Mouse (Mus musculus) adipose tissue, adult 10 weeks (tissue): Measurements from ENCODE around the gene Klk13. TPM values are rescaled to one million over a fixed set of nuclear protein-coding genes. Genes with fewer than 3 reads are reported as not detected.

ENCODE experiments used
- polyA plus RNA-seq: library from polyadenylated mRNA; stranded (reverse); fragments of 350-450 nt; fragmentation: Illumina TruSeq; extraction: RNeasy Lipid Tissue Mini Kit (QIAGEN cat#74804); gene quantifications from one replicate; pipeline ENCODE4 v1.2.3, GENCODE M21; 2014; ENCODE audit warnings: low read depth, low replicate concordance

The Klk13 gene
- not detected for polyA plus RNA-seq

GRCm38 (mm10) chr7:43712267-43712666, at the start of gene Klk13:
Gene Klk13 (plus strand): TSS chr7:43712567.

GRCm38 (mm10) chr7:43671809-43672580, 40.4 kb upstream of the Klk13 start, which contains the start of gene Ctu1:
Gene Ctu1 (plus strand): TSS chr7:43672016.

GRCm38 (mm10) chr7:43690118-43690517, 22.2 kb upstream of the Klk13 start, which contains the start of gene Klk14:
Gene Klk14 (plus strand): TSS chr7:43690418.

GRCm38 (mm10) chr7:43768597-43768996, 56.2 kb downstream of the Klk13 start, which contains the start of gene Klk12:
Gene Klk12 (plus strand): TSS chr7:43768897.

GRCm38 (mm10) chr7:43774364-43774763, 62.0 kb downstream of the Klk13 start, which contains the start of gene Klk11:
Gene Klk11 (plus strand): TSS chr7:43774604.

Other genes starting within 250 kb of the Klk13 start
- 3.8 TPM for gene Vsig10l, start 249.4 kb upstream of the Klk13 start, polyA plus RNA-seq
- gene Iglon5, start 222.5 kb upstream of the Klk13 start, polyA plus RNA-seq = 1.0 TPM
- gene 4931406B18Rik, start 206.6 kb upstream of the Klk13 start, polyA plus RNA-seq = 0.27 TPM
- 5.4 TPM for gene Cd33, start 168.1 kb upstream of the Klk13 start, polyA plus RNA-seq
- gene Zfp658, start 150.3 kb upstream of the Klk13 start, polyA plus RNA-seq = 3.3 TPM
- gene Zfp719, start 133.0 kb upstream of the Klk13 start, polyA plus RNA-seq = 6.0 TPM
- gene Zfp819, start 105.4 kb upstream of the Klk13 start, polyA plus RNA-seq = not detected
- not detected for gene Ceacam18, start 77.9 kb upstream of the Klk13 start, polyA plus RNA-seq
- 1.9 TPM for gene Siglece, start 52.4 kb upstream of the Klk13 start, polyA plus RNA-seq
- 9.8 TPM for gene Ctu1, start 40.6 kb upstream of the Klk13 start, polyA plus RNA-seq
- gene Klk14, start 22.1 kb upstream of the Klk13 start, polyA plus RNA-seq = 0.32 TPM
- not detected for gene Klk12, start 56.3 kb downstream of the Klk13 start, polyA plus RNA-seq
- gene Klk11, start 62.0 kb downstream of the Klk13 start, polyA plus RNA-seq = not detected
- gene Klk10, start 68.5 kb downstream of the Klk13 start, polyA plus RNA-seq = 0.37 TPM
- gene Klk9, start 79.3 kb downstream of the Klk13 start, polyA plus RNA-seq = not detected
- gene Klk8, start 85.0 kb downstream of the Klk13 start, polyA plus RNA-seq = 1.0 TPM
- gene Klk7, start 98.7 kb downstream of the Klk13 start, polyA plus RNA-seq = not detected
- not detected for gene Klk6, start 111.9 kb downstream of the Klk13 start, polyA plus RNA-seq
- not detected for gene Klk5, start 129.4 kb downstream of the Klk13 start, polyA plus RNA-seq
- not detected for gene Klk4, start 168.6 kb downstream of the Klk13 start, polyA plus RNA-seq
- gene Klk15, start 221.2 kb downstream of the Klk13 start, polyA plus RNA-seq = not detected
- gene Klk1b8, start 238.1 kb downstream of the Klk13 start, polyA plus RNA-seq = 2.2 TPM